Mouse (Mus musculus): ENCODE results near the gene Mrap2. TPM values are rescaled to one million over a fixed set of nuclear protein-coding genes. Genes with fewer than 3 reads are reported as not detected.

The Mrap2 gene
- total RNA-seq, 2 experiments from 2014 or later, result 0.10 to 0.33 TPM

GRCm38 (mm10) chr9:87147927-87148326 is 3.8 kb downstream of the Mrap2 start:
- intact Hi-C loops (cut with DNase I), result no loop called here
- DNase-seq, result no peak
- TF ChIP-seq CTCF (IDR thresholded peaks at IDR 0.05), result no peak
- Histone ChIP-seq H3K4me3 (no peak overlapping the region), H3K27ac (no peak overlapping the region)

DNA sequence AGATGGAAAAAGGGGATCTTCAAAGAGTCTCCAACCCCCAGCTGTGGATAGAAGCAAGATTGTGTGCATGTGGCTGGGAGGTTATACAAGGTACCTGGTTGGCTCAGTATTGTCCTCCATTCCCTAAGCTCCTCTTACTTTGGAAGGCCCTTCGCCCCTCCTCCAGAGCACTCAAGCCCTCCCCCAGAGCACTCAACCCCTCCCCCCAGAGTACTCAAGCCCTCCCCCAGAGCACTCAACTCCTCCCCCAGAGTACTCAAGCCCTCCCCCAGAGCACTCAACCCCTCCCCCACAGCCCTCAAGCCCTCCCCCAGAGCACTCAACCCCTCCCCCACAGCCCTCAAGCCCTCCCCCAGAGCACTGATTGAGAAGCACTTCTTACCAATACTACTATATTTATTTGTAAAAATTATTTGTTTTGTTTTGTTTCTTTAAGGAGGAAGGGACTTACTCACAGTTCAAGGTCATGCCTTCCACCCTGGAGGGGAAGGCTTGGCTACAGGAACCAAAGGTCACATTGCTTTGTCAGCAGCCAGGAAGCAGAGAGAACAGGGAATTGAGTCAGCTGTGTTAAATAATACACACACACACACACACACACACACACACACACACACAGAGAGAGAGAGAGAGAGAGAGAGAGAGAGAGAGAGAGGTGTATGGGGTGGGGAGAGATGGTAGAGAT is 8.7 kb downstream of the Mrap2 start:
- no peak for DNase-seq
- intact Hi-C loops (cut with DNase I), result no loop called here
- H3K27ac ChIP-seq, result no peak overlapping the region
- H3K4me3 ChIP-seq, result no peak overlapping the region
- TF ChIP-seq CTCF (IDR thresholded peaks at IDR 0.05), result no peak

- DNase-seq, result no peak
- Histone ChIP-seq H3K4me3 (no peak overlapping the region), H3K27ac (no peak overlapping the region)
- TF ChIP-seq CTCF (IDR thresholded peaks at IDR 0.05), result no peak
- intact Hi-C loops (cut with DNase I), result no loop called here
These were observed 18.5 kb downstream of the Mrap2 start for GRCm38 (mm10) chr9:87162559-87162958.

DNA sequence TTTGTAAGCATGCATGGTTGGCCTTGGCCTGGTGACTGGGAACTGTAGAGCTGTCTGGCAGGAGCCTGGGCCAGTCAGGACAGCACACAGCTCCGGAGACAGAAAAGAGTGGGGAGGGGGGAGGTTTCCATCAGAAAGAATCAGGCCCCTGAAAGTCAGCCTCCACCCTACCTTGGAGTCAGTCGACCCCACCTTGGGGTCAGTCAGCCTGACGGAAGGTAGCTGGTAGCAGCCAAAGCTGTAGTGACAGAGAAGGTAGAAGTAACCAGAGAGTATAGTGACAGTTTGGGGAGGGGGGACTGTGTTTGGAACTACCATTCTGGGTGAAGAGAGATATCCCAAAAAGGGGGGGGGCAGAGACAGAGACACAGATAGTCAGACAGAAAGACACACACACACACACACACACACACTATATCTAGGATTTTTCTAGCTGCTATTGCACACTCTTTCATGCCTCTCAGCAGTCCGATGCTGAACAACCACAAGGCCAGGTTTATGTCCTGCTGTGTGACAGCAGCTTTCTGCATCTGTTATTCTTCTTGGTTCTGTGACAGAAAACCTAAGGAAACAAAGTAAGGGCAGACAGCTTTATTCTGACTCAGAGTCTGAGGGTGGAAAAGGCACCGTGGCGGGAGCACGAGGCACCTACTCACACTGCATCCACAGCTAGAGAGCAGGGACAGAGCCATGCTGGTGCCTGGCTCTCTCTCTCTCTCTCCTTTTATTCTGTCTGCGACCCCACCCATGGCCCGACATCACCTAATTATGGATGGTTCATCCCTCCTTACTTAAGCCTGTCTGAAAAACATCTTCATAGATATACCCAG is 23.1 kb downstream of the Mrap2 start:
- no peak overlapping the region for H3K4me3 ChIP-seq
- intact Hi-C loops (cut with DNase I), result no loop called here
- no peak overlapping the region for H3K27ac ChIP-seq
- DNase-seq, result no peak
- TF ChIP-seq CTCF (IDR thresholded peaks at IDR 0.05), result no peak

GRCm38 (mm10) chr9:87168051-87168450 is 23.9 kb downstream of the Mrap2 start:
- no peak overlapping the region for H3K4me3 ChIP-seq
- H3K27ac ChIP-seq, result no peak overlapping the region
- DNase-seq, result no peak
- intact Hi-C loops (cut with DNase I), result no loop called here
- no peak for TF ChIP-seq CTCF (IDR thresholded peaks at IDR 0.05)

DNA sequence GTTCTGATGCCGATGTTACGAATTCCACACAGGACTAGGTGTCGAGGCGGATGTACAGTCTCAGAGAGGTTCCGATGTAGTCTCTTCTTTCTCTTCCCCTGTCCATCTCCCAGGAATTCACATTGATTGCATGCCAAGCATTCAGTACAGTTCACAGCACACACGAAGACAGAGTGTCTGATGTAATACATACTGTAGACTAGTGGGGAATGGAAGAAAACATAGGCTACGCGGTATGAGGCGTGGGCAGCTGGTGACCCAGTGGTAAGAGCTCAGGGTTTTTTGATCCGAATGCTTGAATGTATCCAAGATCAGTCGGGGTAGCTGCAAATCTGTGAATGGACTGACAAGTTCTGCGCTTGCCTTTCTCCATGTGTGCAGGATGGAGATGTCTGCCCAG is 25.0 kb downstream of the Mrap2 start:
- no peak overlapping the region for H3K27ac ChIP-seq
- H3K4me3 ChIP-seq, result no peak overlapping the region
- TF ChIP-seq CTCF (IDR thresholded peaks at IDR 0.05), result no peak
- intact Hi-C loops (cut with DNase I), result no loop called here
- no peak for DNase-seq

GRCm38 (mm10) chr9:87170891-87171290 is 26.8 kb downstream of the Mrap2 start:
- intact Hi-C loops (cut with DNase I), result no loop called here
- Histone ChIP-seq H3K27ac (no peak overlapping the region), H3K4me3 (no peak overlapping the region)
- DNase-seq, result no peak
- TF ChIP-seq CTCF (IDR thresholded peaks at IDR 0.05), result no peak

DNA sequence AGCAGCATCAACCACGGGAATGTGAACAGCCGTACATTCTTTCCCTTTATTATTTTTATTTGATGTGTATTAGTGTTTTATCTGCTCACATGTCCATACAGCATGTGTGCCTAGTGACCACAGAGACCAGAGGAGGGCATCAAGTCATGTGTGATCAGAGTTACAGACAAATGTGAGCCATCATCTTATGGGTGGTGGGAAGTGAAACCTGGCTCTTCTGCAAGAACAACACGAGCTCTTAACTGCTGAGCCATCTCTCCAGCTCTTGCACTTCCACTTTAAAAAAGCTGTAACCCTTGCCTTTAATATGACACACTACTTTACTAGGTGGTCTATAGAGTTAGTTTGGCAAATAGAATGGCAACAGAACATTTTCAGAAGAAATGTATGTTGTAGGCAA is 27.4 kb downstream of the Mrap2 start:
- intact Hi-C loops (cut with DNase I), result no loop called here
- H3K27ac ChIP-seq, result no peak overlapping the region
- no peak for TF ChIP-seq CTCF (IDR thresholded peaks at IDR 0.05)
- no peak for DNase-seq
- H3K4me3 ChIP-seq, result no peak overlapping the region

GRCm38 (mm10) chr9:87178534-87178933 is 34.4 kb downstream of the Mrap2 start:
- no peak for DNase-seq
- H3K4me3 ChIP-seq, result no peak overlapping the region
- H3K27ac ChIP-seq, result no peak overlapping the region
- intact Hi-C loops (cut with DNase I), result no loop called here
- no peak for TF ChIP-seq CTCF (IDR thresholded peaks at IDR 0.05)

- no peak overlapping the region for H3K4me3 ChIP-seq
- intact Hi-C loops (cut with DNase I), result no loop called here
- no peak for DNase-seq
- no peak for TF ChIP-seq CTCF (IDR thresholded peaks at IDR 0.05)
- H3K27ac ChIP-seq, result no peak overlapping the region
These were observed 38.1 kb downstream of the Mrap2 start for GRCm38 (mm10) chr9:87182231-87182630.

DNA sequence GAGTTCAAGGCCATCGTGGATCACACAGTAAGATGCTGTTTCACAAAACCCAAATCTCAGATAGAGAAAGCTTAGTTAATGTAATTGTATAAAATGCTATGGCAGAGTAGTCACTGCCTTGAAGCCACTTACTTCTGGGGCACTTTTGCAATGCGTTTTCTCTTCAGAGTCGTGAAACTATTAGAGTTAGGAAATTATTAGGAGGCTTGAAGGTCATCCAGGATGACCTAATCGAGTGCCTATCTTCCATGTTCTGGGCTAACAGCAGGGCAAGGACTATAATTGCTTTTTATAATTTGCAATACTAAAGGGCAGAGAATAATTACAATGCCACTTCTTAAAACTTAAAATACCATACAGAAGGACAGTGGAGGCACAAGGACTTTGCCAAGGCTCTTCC is 43.2 kb downstream of the Mrap2 start:
- intact Hi-C loops (cut with DNase I), result no loop called here
- no peak for DNase-seq

GRCm38 (mm10) chr9:87193721-87194120 is 49.6 kb downstream of the Mrap2 start:
- intact Hi-C loops (cut with DNase I), result no loop called here
- TF ChIP-seq CTCF (IDR thresholded peaks at IDR 0.05), result no peak
- DNase-seq, result no peak
- no peak overlapping the region for H3K27ac ChIP-seq
- H3K4me3 ChIP-seq, result no peak overlapping the region

More for the DNA sequence above, 43.2 kb downstream of the Mrap2 start:
- no peak overlapping the region for H3K27ac ChIP-seq
- no peak overlapping the region for H3K4me3 ChIP-seq
- no peak for TF ChIP-seq CTCF (IDR thresholded peaks at IDR 0.05)

GRCm38 (mm10) chr9:87197277-87197676 is 53.2 kb downstream of the Mrap2 start:
- no peak for DNase-seq
- TF ChIP-seq CTCF (IDR thresholded peaks at IDR 0.05), result no peak
- intact Hi-C loops (cut with DNase I), result no loop called here
- Histone ChIP-seq H3K27ac (no peak overlapping the region), H3K4me3 (no peak overlapping the region)

All from gastrocnemius, adult 2 months (tissue).